Mouse (Mus musculus): Measurements from ENCODE around the gene Ppp3cb.

DNA sequence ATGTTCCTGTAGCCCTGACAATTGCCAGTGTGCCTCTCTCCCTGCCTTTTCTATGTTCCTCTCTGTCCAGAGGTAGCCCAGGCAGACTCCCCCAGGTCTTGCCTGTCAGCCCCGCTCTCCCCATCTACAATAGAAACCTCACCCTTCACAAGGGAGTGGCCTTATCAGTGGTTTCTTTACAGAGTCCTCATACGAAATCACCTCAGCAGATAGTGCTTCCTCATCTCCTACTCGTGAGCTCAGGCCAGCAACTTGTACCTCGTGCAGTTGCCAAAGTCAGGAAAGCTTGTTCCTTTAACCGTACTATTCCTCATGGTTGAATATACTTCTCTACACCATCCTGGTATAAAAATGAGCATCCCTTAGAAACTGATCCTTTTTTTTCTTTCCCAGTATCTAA, 41.1 kb upstream of the Ppp3cb start:
- TF ChIP-seq TAL1 (IDR thresholded peaks at IDR 0.05; ENCODE audit: low read length), result no peak
- TF ChIP-seq GATA1 (IDR thresholded peaks at IDR 0.05; ENCODE audit: low read length), result no peak

Measured in erythroblast, embryonic 14.5 days (primary cell).